Mouse (Mus musculus): ENCODE data around the gene Hao1.

The Hao1 gene

DNA sequence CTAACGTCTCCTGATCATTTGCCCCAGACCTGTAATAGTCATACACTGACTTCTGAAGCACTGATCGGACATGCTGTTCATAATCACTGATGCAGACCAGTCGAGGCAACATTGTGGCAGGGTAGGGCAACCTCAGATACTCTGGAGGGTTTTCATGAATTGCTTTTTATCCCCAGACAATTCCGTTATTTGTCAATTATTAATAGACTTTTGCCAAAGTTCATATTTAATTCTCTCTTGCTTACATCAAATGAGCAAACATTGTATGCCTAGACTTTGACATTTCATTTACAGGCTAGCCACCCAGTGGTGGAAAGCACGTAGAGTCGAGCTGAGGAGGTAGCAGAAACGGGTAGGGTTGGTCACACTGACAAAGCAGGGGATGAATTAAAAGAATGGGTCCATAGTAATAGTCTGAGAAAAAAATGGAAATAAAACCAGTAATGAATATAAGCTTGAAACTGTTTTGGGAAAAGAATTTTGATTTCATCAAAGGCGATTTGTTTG is at the start of gene Hao1:
Gene Hao1, minus strand, starts transcription at position 148 of the 507 bp plus-strand sequence.
- no peak for DNase-seq

DNA sequence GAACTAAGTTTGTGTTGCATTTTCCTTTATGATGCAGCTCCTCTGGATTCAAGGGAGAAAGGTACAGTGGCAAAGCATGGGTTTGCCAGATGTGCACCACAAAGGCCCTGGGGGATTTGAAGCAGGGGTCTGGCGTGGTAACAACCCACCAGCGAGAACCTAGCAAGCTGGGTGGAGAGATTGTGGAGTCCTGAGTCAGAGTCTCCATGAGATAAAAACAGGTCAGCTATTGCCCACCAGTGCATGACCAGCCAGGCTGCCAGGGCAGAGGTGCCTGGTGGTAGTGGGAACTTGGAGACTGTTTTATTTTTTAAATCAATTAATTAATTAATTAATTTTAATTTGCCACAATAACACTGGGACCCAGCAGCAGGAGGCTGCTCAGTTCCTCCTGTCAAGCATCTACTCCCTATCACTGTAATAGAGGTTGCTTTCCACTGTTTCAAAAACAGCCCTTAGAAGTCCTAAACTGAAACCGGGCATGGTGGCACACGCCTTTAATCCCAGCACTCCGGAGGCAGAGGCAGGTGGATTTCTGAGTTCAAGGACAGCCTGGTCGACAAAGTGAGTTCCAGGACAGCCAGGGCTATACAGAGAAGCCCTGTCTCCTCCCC is 37.0 kb upstream of the Hao1 start:
- DNase-seq, result no peak

DNA sequence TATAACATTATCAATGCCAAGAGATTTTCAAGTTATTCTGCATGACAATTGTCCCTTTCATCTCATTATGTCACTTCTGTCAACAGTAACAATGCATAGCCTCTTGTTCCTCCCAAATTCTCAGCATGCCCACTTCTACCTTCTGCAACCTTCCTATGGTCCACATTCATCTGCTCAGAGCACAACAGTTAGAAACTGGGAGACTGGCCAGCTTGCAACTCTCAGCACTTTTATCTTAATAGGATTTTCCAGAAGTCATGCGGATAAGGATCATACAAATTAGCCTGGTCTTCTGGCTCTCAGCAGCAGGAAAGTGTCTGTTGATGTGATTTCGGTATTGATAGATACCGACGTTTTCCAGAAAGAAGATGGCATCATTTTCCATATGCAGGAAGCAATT is 31.1 kb upstream of the Hao1 start:
- DNase-seq, result no peak

DNA sequence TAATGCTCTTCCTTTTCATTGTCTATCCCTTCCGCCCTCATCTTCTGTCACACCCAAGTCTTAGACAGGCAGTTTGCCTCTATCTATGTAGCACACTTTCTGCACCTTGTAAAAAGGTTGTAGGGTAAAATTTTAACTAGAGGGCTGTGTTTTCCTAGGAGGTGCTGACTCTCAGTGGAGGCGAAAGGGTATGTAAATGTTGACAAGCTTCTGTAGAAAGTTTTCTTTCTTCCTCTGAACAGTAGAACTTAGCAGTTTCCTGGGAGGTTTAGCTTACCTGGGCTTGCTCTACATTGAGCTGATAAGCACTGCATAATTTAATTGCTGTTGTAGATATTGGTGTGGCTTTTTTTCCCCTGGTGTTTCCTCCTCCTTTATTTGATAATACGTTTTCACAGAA is 5.3 kb upstream of the Hao1 start:
- no peak for DNase-seq

DNA sequence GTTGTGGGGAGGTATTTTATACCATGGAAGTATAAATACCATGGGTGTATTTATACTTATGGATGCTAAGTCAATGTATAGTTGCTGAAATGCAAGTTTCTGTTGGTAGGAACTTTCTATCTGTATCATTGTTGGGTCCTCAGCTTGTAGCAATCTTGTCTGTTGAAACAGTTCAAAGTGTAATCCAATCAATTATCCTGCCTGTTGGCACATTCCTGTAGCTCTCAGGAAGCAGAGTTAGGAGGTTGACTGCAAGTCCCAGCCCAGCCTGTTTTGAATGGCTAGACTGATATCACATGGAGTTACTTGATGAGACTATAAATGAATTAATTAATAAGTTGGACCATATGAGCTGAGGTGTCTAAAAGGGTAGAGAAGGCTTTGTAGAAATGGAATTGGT is 1.8 kb downstream of the Hao1 start:
- DNase-seq, result no peak

DNA sequence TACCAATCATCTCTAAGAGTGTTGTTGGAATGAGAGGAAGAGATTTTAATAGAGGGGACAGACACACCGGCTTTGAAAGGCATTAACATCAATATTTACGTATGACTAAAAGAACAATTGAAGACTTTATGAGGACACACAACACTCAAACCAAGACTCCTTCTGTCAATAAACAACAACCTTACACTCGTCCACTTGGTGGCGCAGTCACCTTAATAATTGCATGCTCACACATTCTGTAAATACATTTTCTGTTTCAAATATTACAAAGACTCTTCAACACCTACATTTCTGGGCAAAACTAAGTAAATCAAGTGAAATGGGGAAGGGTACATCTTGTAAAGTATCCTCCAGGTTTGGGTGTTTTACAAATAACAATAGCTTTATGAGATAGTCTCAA is 4.4 kb downstream of the Hao1 start:
- peak; percentile 79 for DNase-seq

DNA sequence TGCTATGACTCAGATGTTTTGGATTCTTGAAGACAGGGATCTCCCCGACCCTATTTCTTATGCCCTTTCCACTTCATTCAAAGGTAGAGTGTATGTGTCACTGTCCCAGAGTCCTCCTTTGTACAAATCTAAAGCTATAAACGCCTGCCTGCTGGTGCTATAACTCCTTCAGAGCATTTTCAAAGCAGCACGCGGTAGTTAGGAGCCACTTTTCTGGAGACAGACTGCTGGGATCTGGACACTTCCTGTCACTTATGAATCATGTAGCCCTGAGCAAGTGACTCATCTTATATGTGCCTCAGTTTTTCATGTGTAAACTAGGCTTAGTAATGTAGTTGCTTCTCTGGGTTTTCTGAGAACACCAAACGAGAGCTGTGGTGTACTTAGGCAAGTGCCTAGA is 9.1 kb downstream of the Hao1 start:
- DNase-seq, result no peak

DNA sequence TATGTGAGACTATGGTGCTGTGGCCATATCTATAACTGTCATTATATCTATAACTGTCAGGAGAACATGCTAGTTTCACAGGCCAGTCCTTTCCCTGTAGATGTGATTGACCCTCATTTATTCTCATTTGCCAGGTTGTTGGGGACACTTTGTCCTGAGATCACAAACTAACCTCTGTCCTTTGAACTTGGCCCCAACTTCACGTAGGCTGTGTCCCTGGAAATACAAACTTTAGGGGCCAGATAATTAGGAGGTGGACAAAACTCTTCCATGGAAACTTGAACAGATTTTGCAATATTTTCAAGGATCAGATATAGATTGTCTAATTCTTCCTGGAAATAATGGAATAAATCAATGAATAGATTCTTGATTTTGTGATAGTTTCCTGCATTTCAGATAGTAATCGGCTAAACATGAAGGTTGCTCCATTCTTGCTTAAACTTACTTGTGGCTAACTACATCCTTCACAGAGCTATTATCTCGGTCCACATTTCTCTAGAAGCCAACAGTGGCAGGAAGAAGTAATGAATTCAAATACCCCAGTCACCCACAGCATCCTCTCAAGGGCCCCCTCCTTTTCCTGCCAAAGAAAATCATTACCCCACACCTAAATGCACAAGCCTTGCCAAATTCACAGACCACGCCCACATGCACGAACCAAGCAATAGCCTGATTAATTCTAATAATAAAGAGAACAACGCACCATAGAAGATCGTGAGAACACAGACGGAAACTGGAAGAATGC is 9.7 kb downstream of the Hao1 start:
- DNase-seq, result no peak

DNA sequence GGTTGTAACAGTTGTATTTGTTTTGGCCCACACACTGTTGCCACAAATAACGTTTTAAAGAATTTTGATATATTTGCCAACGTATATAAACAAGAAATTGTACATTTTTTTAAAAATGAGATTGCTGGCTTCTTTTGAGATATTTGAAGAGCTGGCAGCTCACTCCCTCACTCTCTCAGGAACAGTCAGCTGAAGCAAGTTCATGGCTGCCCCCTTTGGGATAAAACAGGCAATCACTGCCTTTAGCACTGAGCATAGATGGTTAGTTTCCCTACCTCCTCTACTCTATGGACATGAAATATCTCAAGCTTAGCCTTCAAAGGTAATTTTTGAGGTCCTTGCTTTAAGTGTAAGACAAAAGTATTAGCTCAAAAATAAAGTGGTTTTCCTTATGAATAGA is 10.7 kb downstream of the Hao1 start:
- peak; percentile 11 for DNase-seq

DNA sequence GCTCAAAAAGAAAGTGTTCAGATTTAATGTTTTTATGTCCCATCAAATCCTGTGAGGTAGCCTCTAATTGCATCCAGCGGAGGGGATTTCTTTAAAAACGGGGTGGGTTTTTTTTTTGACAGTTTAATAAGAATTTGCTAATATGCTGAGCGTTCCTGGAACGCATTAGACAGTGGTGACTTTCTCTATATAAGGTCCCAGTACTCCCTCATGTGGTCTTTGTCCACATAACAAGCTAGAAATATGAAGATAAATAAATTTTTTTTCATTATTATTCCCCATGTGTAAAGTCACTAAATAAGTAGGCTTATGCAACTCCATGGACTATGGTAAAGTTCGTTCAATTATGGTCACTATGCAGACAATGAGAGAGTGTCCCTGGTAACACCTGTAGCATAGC is 13.1 kb downstream of the Hao1 start:
- no peak for DNase-seq

DNA sequence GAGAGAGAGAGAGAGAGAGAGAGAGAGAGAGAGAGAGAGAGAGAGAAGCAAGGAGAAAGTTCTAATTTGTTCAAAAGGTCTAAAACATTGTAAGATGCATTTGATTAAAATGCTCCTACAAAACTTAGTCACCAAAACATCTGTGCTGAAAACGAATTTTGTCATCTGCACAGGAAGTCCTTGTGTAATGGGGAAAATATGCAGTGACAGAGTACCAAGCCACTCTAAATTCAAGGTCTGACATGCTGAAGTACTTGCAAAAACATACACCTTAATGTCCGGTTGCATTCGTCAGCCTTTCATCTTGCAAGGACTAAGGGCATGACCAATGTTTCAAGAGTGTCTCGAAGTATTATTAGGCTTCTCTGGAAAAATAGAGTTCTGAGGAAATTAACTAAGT is 15.7 kb downstream of the Hao1 start:
- no peak for DNase-seq

DNA sequence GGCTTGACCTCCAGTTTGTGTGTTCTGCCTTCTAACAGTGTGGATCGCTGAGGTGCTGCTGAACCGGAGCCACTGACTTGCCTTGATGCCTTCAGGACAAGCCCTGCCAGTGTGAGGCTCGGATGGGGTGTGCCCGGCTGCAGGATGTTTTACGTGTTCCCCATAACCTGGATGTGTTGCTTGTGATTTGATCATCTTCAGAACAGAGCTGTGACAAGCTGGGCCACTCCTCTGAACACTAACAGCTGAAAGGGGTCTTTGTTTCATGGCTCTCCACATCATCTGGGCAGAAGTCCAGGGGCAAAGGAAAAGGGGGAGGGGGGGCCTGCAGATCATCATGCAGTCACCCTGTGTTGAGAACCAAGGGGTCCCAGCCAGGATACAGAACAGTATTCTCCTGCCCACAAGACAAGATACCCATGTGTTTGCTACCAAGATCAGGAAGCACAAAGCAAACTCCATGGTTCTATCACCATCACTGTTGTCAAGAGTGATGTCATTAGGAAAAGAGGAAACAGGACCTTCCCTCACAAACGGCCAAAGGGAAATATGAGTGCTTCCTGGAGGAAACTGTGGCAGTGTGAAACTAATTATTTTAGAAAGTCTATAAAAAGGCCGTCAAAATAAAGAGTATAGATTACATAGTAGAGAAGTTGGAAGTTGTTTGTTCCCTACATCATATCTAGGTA is 25.9 kb downstream of the Hao1 start:
- DNase-seq, result peak; percentile 15

DNA sequence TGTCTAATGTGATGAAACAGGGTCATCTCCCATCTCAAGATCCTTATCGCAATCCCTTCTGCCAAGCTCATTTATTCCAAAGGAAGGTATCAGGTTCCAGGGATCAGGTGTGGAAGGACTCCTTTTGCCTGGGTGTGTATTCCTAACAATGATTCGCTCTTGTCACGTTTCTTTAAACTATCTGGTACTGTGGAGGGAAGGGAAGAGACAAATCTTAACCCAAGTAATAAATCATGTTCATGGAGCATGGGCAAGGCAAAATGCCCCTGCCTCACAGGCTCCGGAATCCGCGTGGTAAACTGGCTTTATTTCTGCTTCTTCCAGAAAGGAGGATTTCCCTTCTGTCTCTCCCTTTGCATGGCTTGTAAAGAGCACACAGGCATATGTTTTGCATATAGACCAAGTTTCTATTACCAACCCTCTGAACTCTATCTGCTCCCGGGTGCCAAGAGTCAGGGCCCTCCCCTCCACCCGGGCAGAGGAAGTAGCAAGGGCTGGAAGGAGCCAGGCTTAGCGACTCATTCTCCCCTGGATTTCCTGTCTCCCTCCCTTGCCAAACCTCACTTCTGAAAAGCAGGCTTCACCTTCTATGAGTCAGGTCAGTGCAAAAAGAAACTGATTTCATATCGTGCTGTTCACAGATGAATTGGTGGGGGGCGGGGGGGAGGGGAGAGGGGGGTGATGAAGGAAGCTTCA is 26.6 kb downstream of the Hao1 start:
- DNase-seq, result no peak

DNA sequence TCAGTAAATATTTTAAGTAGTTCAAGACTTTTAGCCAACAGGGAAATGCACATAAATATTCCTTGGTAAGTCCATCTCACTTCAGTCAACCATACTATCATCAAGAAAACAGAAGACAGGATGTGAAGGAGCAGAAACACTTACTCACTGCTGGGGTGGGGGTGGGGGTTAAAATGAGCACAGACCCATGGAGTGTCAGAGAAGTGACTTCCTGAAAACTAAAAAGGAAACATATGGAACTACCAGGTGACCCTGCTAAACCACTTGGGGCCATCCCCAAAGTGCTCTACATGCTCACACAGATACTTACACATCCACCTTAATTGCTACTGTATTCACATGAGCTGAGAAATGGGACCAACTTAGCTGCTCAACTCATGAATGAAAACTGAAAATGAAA is 36.1 kb downstream of the Hao1 start:
- no peak for DNase-seq

DNA sequence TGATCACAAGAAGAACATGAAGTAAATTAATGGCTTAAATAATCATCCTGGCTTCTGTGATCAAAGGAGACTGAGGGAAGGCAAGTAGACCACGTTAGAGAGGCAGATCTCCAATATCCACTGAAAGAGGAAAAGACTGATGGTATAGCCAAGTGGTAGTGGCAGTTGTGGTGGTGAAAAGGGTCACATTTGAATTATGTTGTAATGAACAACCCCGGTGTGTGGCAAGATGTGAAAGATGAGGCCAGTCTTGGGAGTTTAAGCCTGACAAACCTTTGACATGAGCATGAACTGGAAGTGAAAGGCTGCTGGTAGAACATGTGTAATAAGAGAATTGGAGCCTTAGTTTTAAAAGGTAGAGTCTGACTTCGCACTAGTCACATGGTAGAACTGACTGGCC is 54.4 kb downstream of the Hao1 start:
- no peak for DNase-seq

DNA sequence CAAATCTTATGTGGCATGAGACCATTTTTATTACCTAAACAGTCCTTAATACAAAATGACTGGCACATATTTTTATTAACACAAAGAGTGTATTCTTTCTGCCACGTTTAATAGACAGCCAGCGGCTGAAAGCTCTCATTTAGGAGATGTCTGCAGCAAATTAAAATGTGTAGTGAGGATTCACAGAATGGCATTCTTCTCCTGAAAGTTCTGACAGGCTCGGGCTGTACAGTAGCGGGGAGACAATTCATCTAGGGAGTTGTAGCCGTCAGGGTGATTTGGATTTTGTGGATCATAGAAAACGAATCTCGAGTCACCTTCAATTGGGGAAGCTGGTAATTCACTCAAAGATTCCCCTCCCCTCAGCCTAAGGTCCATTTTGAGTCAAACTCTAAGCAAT is 55.7 kb downstream of the Hao1 start:
- DNase-seq, result no peak

DNA sequence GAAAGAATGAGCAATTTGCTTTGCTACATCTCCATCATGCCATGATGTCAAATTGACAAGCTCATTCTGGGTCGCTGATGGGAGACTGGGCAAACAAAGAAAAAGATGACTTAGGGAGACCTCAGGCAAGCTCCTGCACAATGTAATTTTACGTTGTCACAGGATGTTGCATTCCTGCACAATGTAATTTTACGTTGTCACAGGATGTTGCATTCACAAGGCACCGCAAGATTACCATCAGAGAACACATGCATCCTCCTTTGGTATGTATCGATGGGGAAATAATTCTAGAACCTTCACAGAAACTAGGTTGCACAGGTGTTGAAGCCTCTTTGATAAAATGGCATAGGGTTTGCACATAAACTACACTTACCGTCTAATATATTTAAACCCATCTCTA is 65.5 kb downstream of the Hao1 start:
- DNase-seq, result no peak

DNA sequence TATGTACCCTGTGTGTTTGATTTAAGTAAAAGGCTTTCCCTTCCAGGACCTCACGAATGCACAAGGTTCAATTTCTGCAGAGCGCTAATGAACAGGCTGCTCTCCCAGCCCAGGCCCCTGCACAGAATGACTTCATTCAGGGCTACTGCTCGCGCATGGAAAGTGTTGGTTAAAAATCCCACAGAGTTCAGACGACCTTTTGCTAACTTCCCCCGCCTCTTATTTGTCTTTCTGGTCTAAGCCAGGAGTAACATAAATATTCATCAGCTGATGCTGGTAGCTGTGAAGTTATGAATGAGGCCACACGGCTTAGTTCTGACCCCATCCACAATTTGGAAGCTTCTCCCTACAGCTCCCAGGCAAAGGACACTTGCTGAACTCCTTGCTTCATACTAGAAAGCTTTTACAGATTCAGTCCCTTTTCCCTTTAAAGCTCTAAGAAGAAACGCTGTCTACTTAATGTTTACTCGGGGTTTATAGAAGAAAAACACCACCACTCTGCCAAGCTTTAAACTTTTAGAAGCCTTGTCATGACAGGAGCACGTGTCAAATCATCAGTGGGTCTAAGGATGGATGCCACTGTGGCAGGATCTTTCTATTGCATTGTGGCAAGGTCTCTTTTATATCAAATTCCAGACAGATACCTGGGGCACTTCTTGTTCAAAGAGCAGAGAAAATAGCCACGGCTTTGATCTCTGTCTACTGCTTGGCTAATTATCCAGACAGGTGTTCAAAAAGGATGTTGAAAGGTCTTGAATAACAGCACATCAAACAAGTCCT is 67.9 kb downstream of the Hao1 start:
- DNase-seq, result no peak

DNA sequence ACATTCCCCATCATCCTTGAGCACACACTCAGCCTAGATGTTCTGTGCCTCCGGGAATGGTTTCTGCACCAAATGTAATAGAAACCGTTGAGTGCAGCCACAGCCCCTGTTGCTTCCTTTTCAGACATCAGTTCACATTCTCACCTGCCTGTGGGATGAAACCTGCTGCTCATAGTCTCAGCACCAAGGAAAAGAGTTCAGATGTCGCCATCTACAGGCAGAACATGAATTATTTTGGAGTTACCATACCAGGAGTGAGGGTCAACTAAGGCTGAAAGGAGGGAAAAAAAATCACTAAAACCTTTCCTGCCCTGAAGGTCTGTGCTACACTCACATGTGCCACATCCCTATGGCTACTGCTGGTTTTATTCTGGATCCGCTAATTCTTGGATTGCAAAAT is 71.5 kb downstream of the Hao1 start:
- DNase-seq, result no peak

DNA sequence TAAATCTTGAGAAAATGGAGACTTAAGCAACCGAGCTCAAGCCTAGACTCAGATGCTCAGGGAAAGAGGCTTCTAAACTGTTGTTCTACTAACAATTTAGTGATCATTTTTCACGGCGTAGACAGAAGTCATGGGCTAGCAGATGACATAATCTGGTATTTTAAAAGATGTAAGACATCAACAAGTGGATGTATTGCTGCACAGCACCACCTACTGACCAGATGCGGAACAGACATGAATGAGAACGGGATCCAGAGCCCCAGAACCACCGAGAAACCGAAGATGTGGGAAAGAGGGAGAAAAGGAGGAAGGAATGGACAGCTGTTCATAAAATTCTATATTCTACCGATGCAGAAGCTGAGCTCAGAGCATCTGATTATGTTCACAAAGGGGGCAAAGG is 72.4 kb downstream of the Hao1 start:
- peak; percentile 81 for DNase-seq

DNA sequence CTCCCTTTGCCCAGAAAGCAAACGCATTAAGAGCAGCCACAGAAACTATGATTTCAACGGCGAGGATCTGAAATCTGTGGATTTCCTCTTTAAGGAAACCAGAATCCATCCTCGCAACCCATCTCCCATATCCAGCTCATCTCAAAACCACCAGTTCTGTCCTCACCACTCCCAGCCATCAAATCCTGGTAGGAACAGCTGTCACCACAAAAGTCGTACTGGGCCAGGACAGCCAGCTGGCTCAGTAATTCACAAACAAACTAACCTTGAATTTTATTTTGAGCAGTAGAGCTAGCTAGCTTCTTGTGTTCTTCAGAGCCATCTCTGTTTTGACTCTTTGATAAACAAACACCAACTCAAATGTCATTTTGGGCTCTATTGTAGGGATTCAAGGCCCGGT is 73.0 kb downstream of the Hao1 start:
- no peak for DNase-seq

DNA sequence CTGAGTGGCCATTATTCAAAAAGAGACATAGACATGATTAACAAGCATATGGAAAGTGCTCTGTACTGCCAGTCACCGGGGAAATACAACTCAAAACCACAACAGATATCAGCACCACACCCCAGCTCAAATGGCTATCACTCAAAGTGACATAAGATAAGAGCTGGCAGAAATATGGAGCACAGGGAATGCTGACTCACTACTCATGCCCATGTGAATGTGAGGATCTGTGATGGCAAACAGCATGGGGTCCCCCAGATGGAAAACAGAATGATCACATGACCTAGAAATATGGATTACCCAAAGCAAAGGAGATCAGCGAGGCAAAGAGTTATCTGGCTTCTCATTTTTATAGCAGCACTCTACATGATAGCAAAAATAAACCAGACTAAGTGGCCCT is 89.0 kb downstream of the Hao1 start:
- DNase-seq, result no peak

DNA sequence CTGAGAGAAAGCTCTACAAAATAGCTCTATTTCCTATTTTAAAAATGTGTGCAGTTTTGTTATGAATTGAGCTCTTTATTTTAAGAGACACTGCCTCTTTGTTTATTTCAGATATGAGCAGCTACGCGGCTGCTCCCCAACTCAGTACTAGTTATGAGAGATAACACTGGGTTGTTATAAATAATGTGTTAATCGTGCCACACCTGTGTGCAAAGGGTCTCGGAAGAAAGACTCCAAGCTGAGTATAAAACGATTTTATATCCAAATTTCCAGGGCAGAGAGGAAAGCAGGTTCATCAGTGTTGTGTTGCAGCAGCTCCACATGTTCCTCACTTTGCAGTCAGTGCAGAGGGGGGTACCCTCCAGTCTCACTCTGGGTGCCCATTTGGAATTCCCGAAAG is 91.8 kb downstream of the Hao1 start:
- DNase-seq, result no peak
